Mouse (Mus musculus) cerebellum, adult 2 months (tissue): ENCODE data around the gene 5730596B20Rik. TPM values are rescaled to one million over a fixed set of nuclear protein-coding genes. Genes with fewer than 3 reads are reported as not detected.

Source experiments
- DNase-seq, 2 experiments: peaks; one replicate each; pipeline ENCODE4 v3.0.0; 2021
- H3K27ac ChIP-seq: fragments of 200-500 bp; 2 replicates; pipeline ENCODE4 v1.5.1; 2012; ENCODE audit warnings: low read length, control low read depth, inconsistent platforms; ENCODE audit not compliant: insufficient read depth
- H3K27me3 ChIP-seq: fragments of 200-500 bp; 2 replicates; pipeline ENCODE4 v1.6.1; 2012; ENCODE audit warnings: inconsistent platforms, mild to moderate bottlenecking, low read length, moderate library complexity; ENCODE audit not compliant: control insufficient read depth, insufficient read depth
- H3K4me1 ChIP-seq: fragments of 200-500 bp; 2 replicates; pipeline ENCODE4 v1.6.1; 2011; ENCODE audit warnings: low read length; ENCODE audit not compliant: control insufficient read depth, insufficient read depth
- H3K4me3 ChIP-seq: fragments of 200-500 bp; replicated peaks from 2 replicates; pipeline ENCODE3; 2011; ENCODE audit warnings: mild to moderate bottlenecking, low read depth, low read length, control low read depth; ENCODE audit not compliant: insufficient read depth
- CTCF ChIP-seq: fragments of 200-500 bp; IDR thresholded peaks from 2 replicates; pipeline ENCODE4 v1.5.1; 2011; ENCODE audit warnings: low read depth, mild to moderate bottlenecking, control low read depth, low read length, moderate library complexity, borderline replicate concordance; ENCODE audit not compliant: insufficient read depth
- POLR2A ChIP-seq: fragments of 200-500 bp; IDR thresholded peaks from 2 replicates; pipeline ENCODE4 v1.6.1; 2011; ENCODE audit warnings: low read length, control low read depth, borderline replicate concordance; ENCODE audit not compliant: insufficient read depth
- WGBS: fragments of 180-500 bp; shearing (Covaris S2); methylation state at CpG from one replicate; pipeline ENCODE4 v1.1.7; 2018; 5-methylcytosine and 5-hydroxymethylcytosine counted together
- polyA plus RNA-seq: library from polyadenylated mRNA; depleted of rRNA; stranded (reverse); fragments of >200 nt; gene quantifications from 2 replicates; pipeline ENCODE4 v1.2.3, GENCODE M21; 2012; rRNA removed

The 5730596B20Rik gene
- 0.16 and 0.18 TPM in 2 replicates for polyA plus RNA-seq

GRCm38 (mm10) chr6:52177061-52177735, at the start of gene 5730596B20Rik:
5730596B20Rik (plus strand) TSS chr6:52177498.
- no peak within 1 kb of the TSS for H3K27ac ChIP-seq
- 3% methylated on average over 36 of the region's 36 CpGs for WGBS
- no peak for DNase-seq
- no peaks in the 10 kb centered on the region for H3K4me1 ChIP-seq
- TF ChIP-seq CTCF (no peak), POLR2A (no peak)
- H3K27me3 ChIP-seq = peaks cover 5% of the 10 kb centered on the region; the same call in 1 of the 2 replicates
- H3K4me3 ChIP-seq = no peak within 1 kb of the TSS

- Histone ChIP-seq H3K4me1 (no peaks in the 10 kb centered on the region), H3K27ac (no peak overlapping the region), H3K4me3 (no peak overlapping the region), H3K27me3 (no peaks in the 10 kb centered on the region)
- 57% methylated on average over 9 of the region's 9 CpGs for WGBS
- DNase-seq = no peak
- no peak for TF ChIP-seq CTCF
- no peak for TF ChIP-seq POLR2A
These were observed 39.3 kb upstream of the 5730596B20Rik start for GRCm38 (mm10) chr6:52137841-52138535.

- no peak overlapping the region for H3K4me3 ChIP-seq
- no peaks in the 10 kb centered on the region for H3K4me1 ChIP-seq
- TF ChIP-seq POLR2A (no peak), CTCF (no peak)
- whole genome bisulfite sequencing = 86% methylated on average over 10 of the region's 10 CpGs
- no peak overlapping the region for H3K27ac ChIP-seq
- DNase-seq = no peak
- H3K27me3 ChIP-seq = no peaks in the 10 kb centered on the region; the same call in 1 of the 2 replicates
These were observed 38.7 kb upstream of the 5730596B20Rik start for GRCm38 (mm10) chr6:52138576-52138975.

GRCm38 (mm10) chr6:52139115-52139514, 38.2 kb upstream of the 5730596B20Rik start:
- 90% methylated on average over 5 of the region's 5 CpGs for WGBS
- no peaks in the 10 kb centered on the region; the same call in 1 of the 2 replicates for H3K27me3 ChIP-seq
- no peak for DNase-seq
- no peak overlapping the region for H3K4me3 ChIP-seq
- H3K27ac ChIP-seq = no peak overlapping the region
- TF ChIP-seq POLR2A = no peak
- TF ChIP-seq CTCF = no peak
- H3K4me1 ChIP-seq = no peaks in the 10 kb centered on the region

GRCm38 (mm10) chr6:52150401-52150966, 26.8 kb upstream of the 5730596B20Rik start:
- WGBS = 13% methylated on average over 16 of the region's 16 CpGs
- no peak for DNase-seq
- Histone ChIP-seq H3K27me3 (peaks cover 6% of the 10 kb centered on the region; the same call in 1 of the 2 replicates), H3K4me3 (no peak overlapping the region), H3K27ac (no peak overlapping the region), H3K4me1 (no peaks in the 10 kb centered on the region)
- no peak for TF ChIP-seq POLR2A
- no peak for TF ChIP-seq CTCF

- no peaks in the 10 kb centered on the region for H3K4me1 ChIP-seq
- WGBS = 10% methylated on average over 4 of the region's 4 CpGs
- no peak overlapping the region for H3K4me3 ChIP-seq
- H3K27me3 ChIP-seq = peaks cover 6% of the 10 kb centered on the region; the same call in 1 of the 2 replicates
- no peak for DNase-seq
- H3K27ac ChIP-seq = no peak overlapping the region
- no peak for TF ChIP-seq CTCF
- TF ChIP-seq POLR2A = no peak
These were observed 25.7 kb upstream of the 5730596B20Rik start for GRCm38 (mm10) chr6:52151571-52151970.

GRCm38 (mm10) chr6:52152226-52153193, 24.8 kb upstream of the 5730596B20Rik start:
- no peak overlapping the region for H3K27ac ChIP-seq
- 9% methylated on average over 16 of the region's 16 CpGs for WGBS
- H3K4me3 ChIP-seq = no peak overlapping the region
- no peaks in the 10 kb centered on the region for H3K4me1 ChIP-seq
- H3K27me3 ChIP-seq = peaks cover 6% of the 10 kb centered on the region; the same call in 1 of the 2 replicates
- TF ChIP-seq CTCF (no peak), POLR2A (no peak)
- no peak for DNase-seq
